Mouse (Mus musculus) cerebellum, adult (tissue): Measurements from ENCODE around the gene Gm8298.
"Not testable (repeated sequence)": the region's sequence is repeated elsewhere in the genome, so short reads cannot be mapped to it uniquely, and the experiment has no call there.

Experiments used
- ATAC-seq: cut with Nextera tagmentation; 2 replicates; pipeline ENCODE4 v1.9.2; 2017; ENCODE audit warnings: mild to moderate bottlenecking, moderate library complexity, mixed read lengths; ENCODE audit not compliant: insufficient number of reproducible peaks, low FRiP score, low TSS enrichment

Gm8298 gene

DNA sequence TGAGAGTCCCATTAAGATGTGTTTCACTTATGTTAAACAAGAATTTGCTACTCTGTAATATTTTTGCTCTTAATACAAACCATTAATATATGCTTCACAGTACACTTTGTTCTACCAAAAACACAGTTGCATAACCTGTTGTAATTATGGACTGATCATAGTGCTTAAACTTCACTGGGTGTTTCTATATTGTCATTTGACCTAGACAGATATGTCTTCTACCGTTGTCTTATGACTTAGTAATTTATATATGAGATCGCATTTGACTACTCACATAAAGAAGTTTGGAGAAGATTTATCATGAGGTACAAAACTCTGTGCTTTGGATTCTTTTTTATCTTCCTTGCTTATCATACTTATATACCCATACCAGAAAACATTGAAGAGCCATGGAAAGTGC lies at the start of gene Gm8298:
Gene Gm8298, plus strand, starts transcription at position 301 of the 400 bp plus-strand sequence.
- ATAC-seq: no peak

DNA sequence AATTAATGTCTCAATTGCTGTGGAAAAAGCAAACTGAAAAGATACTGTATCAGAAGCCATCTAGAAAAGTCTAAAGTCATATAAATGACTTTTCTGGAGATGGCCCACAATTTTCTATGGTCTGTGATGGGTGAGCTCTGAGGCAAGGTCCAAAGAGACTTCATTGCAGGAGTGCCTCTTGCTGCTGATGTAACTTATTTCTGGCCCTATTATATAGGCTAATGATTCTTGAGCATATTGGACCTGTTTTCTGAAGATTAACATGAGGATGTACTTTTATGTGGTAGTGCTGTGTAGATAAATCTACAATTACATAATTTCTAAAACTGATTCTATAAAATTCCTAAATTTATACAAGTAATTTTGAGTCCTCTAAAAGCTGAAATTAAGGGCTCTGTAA lies 47.7 kb upstream of the Gm8298 start:
- no peak for ATAC-seq

DNA sequence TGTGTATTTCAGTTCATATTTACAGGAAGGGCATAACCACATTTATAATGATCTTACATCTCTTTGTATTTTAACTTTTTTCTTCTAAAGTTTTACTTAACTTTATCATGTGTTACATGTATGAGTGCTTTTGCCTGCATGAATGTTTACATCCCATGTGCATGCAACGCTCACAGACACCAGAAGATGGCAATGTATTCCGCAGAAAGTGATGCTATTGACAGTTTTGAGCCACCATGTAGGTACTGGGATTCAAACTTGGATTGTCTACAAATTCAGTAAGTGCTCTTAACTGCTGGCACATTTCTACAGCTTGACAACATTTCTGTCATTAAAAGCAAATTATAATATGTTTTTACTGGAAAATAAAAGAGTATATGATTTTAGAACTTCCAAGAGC lies 9.9 kb downstream of the Gm8298 start:
- ATAC-seq: no peak

DNA sequence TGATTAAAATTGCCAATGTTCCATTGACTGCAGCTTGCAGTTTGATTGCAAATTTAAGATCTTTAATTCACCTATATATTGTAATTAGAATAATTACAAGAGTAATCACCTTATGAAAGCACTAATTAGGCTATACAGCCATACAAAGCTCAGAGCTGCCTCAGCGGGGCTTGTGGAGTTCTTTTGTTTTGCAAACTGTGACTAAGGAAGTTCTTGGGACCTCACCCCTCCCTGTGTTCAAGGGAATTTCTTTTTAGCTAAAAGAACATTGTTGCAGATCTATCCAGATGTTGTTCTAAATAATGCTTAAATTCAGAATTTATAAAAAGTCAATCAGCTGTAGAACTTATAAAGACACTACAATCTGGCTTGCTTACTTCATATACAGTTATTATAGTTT lies 16.8 kb downstream of the Gm8298 start:
- not testable (repeated sequence) for ATAC-seq

DNA sequence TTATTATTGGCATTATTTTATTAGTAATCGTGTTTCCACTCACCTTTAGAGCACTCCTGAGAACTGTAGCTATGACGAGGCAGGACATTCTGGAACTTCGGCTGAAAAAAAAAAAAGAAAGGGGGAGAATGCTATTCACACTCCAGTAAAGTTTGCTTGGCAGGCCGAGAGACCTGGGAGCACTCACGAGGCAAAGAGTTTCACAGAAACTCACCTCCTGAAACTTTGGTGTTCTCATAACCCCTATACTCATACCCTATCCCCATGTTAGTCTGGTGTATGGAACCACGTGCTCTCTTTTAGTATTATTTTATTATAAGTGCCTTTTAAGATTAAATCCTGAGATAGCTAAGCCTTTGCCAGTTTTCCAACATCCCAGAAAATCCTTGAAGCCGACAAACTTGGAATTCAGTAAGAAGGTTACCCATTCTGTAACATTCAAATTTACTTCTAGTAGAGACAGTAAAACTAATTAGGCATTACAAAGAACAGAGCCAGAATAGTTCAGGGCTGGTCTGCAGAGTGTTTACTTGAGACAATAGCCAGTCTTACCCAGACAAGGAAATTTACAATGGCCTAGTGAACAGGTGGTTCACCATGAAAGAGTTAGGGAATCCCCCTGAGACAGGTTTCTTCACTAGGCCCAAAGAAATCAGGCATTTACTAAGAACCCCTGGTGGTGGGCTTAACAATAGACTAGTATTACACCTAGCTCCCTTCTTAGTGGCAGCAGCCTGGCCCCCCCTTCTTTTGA lies 19.1 kb downstream of the Gm8298 start:
- not testable (repeated sequence) for ATAC-seq

DNA sequence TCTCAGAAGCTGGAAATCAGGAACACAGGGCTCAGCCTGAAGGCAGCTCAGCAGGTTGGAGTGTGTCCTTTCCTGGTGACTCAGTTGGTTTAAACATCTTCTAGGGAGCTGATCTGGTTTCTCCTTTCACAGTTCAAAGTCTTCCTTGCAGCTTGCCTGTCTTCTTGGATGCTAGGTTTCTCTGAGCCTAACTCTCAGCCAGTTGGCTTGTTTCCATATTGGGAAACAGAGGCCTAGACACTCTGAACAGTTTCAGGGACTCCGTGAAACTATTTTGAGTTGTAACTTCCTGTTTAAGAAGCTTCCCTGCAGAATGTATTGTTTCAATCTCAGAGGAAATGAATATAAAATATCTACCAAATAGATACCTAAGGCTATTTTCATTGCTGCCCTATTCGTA lies 32.4 kb downstream of the Gm8298 start:
- ATAC-seq: no peak

DNA sequence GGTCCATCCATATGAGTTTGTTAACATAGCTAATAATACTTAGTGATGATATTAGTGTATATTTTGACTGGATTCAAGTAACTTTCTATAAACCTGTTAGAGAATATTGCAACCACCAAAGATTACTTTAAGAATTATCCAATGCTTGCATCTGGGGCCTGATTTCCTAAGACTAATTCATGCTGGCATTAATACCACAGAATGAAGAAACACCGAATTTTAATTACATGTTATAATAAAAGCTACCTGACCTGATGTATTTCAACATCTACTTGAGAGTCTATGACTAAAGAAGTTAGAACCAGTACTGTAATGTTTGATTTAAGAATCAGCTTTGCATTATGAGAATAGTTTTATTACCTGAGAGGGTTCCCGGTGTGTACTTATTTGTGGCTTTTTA lies 64.1 kb downstream of the Gm8298 start, which contains the start of gene C130079G13Rik:
Gene C130079G13Rik, plus strand, starts transcription at position 301 of the 400 bp plus-strand sequence.
- ATAC-seq: no peak
